8 mouse cellular contexts compared by ENCODE assay signal in the genomic region with DNA sequence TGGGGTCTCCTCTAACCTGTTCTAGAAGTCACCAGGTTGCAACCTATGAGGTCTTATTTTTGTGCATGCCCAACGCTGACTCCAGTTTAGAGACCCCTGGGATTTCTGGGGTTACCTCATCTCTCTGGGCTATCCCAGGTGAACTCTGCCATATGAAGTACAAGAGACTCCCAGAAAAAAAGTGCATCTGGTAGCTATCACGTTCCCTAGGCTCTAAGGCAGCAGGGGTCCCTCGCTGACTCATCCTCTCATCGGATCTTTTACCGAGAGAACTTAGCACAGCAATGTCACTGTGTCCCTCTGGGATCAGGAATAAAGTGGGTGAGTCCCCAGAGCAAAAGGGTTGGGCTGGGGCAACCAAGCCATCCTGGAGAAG. TPM values are rescaled to one million over a fixed set of nuclear protein-coding genes. Genes with fewer than 3 reads are reported as not detected.
DNase-seq lines count a peak whose midpoint lies in the region; ATAC-seq and TF ChIP-seq lines count a peak whose summit lies in the region.

No protein-coding gene starts in this region.

- no peaks in the 10 kb centered on the region for H3K36me3 ChIP-seq in erythroblast, embryonic 14.5 days (ENCODE audit: control insufficient read depth)
- no peaks in the 10 kb centered on the region for H3K36me3 ChIP-seq in spleen, adult 2 months (ENCODE audit: control insufficient read depth, insufficient read depth, low read length)
- no peaks in the 10 kb centered on the region for H3K36me3 ChIP-seq in limb, embryonic 14.5 days (ENCODE audit: control insufficient read depth, insufficient read depth, low read length)
- H3K36me3 ChIP-seq in stomach, embryonic 15.5 days: no peaks in the 10 kb centered on the region

- no peak for DNase-seq in spleen, adult 2 months (ENCODE audit: low read depth in 1 of 2, low spot score in 2 of 2)
- DNase-seq in spleen, adult 12 weeks (ENCODE audit: low spot score): no peak
- no peak for DNase-seq in limb, embryonic 14.5 days (ENCODE audit: low spot score)
- no peak for DNase-seq in thymus, postnatal 14 days
- no peak for DNase-seq in cerebellum, postnatal 25 days

- H3K9me3 ChIP-seq in erythroblast, embryonic 14.5 days (ENCODE audit: control insufficient read depth, low read length): no peaks in the 10 kb centered on the region
- H3K9me3 ChIP-seq in limb, embryonic 14.5 days (ENCODE audit: control insufficient read depth, low read length): no peaks in the 10 kb centered on the region
- H3K9me3 ChIP-seq in stomach, embryonic 15.5 days: no peaks in the 10 kb centered on the region

- no peak for ATAC-seq in erythroblast, adult 5-6 weeks (replicated peaks; ENCODE audit: low FRiP score, poor library complexity, severe bottlenecking)
- ATAC-seq in limb, embryonic 14.5 days (ENCODE audit: low FRiP score, low read depth): no peak
- no peak for ATAC-seq in stomach, embryonic 15.5 days (ENCODE audit: insufficient read depth, low FRiP score, low read depth)

- no peak for TF ChIP-seq CTCF in spleen, adult 2 months (IDR thresholded peaks at IDR 0.05; ENCODE audit: extremely low read depth, insufficient read depth, insufficient read length, insufficient replicate concordance)

- 14% methylated on average over 5 of the region's 5 CpGs for WGBS in spleen, adult 2 months
- 9% methylated on average over 5 of the region's 5 CpGs for WGBS in limb, embryonic 14.5 days
- WGBS in stomach, embryonic 15.5 days: 12% methylated on average over 5 of the region's 5 CpGs

- peak overlapping the region; percentile 85 for H3K9ac ChIP-seq in limb, embryonic 14.5 days (ENCODE audit: low read depth, low read length, severe bottlenecking)
- peak overlapping the region; percentile 70 for H3K9ac ChIP-seq in stomach, embryonic 15.5 days

- TF ChIP-seq POLR2A in spleen, adult 2 months (IDR thresholded peaks at IDR 0.05; ENCODE audit: low read depth, low read length): no peak
- TF ChIP-seq POLR2A in limb, embryonic 14.5 days (IDR thresholded peaks at IDR 0.05; ENCODE audit: borderline replicate concordance, extremely low read depth, insufficient read depth, insufficient read length): no peak

- peak overlapping the region; percentile 68 for H3K4me3 ChIP-seq in erythroblast, embryonic 14.5 days (replicated peaks)
- H3K4me3 ChIP-seq in spleen, adult 2 months (ENCODE audit: extremely low read depth, insufficient read depth, insufficient read length): peak overlapping the region; percentile 66
- peak overlapping the region; percentile 91 for H3K4me3 ChIP-seq in limb, embryonic 14.5 days (replicated peaks; ENCODE audit: low read length)
- H3K4me3 ChIP-seq in stomach, embryonic 15.5 days (replicated peaks): peak overlapping the region; percentile 73

- H3K4me1 ChIP-seq in erythroblast, embryonic 14.5 days (ENCODE audit: control insufficient read depth): peaks cover 20% of the 10 kb centered on the region
- H3K4me1 ChIP-seq in spleen, adult 2 months (ENCODE audit: control insufficient read depth, insufficient read depth, insufficient read length): peaks cover 24% of the 10 kb centered on the region
- H3K4me1 ChIP-seq in limb, embryonic 14.5 days (ENCODE audit: control insufficient read depth, insufficient read depth, low read length): peaks cover 23% of the 10 kb centered on the region
- H3K4me1 ChIP-seq in stomach, embryonic 15.5 days: peaks cover 27% of the 10 kb centered on the region

- peaks cover 23% of the 10 kb centered on the region for H3K27me3 ChIP-seq in erythroblast, embryonic 14.5 days (ENCODE audit: control insufficient read depth)
- H3K27me3 ChIP-seq in spleen, adult 2 months (ENCODE audit: control insufficient read depth, insufficient read depth, low read length): no peaks in the 10 kb centered on the region
- H3K27me3 ChIP-seq in limb, embryonic 14.5 days (ENCODE audit: control insufficient read depth, insufficient read depth, low read length): no peaks in the 10 kb centered on the region
- no peaks in the 10 kb centered on the region for H3K27me3 ChIP-seq in stomach, embryonic 15.5 days (replicated peaks)

- H3K4me2 ChIP-seq in limb, embryonic 14.5 days (replicated peaks; ENCODE audit: low read depth, low read length, severe bottlenecking): peak overlapping the region; percentile 55
- H3K4me2 ChIP-seq in stomach, embryonic 15.5 days: peak overlapping the region; percentile 75

- peak overlapping the region; percentile 65; the same call in 1 of the 2 replicates for H3K27ac ChIP-seq in spleen, adult 2 months (ENCODE audit: insufficient read depth, low read length)
- H3K27ac ChIP-seq in limb, embryonic 14.5 days (replicated peaks; ENCODE audit: low read depth, low read length): no peak overlapping the region
- H3K27ac ChIP-seq in stomach, embryonic 15.5 days: peak overlapping the region; percentile 67

RNA-seq across cellular contexts. Expression of gene Card19, which starts 0.7 kb away (rescaled TPM):
- 0.32 and 0.67 TPM in 2 replicates for polyA plus RNA-seq in erythroblast, embryonic 14.5 days (2012)
- total RNA-seq in erythroblast, adult 5-6 weeks (2015; ENCODE audit: low replicate concordance): 13.1 and 22.8 TPM in 2 replicates
- total RNA-seq in erythroblast, adult 5-6 weeks (2017; ENCODE audit: low replicate concordance): 8.2 and 8.9 TPM in 2 replicates
- polyA plus RNA-seq in spleen, adult 2 months (2012; rRNA removed): 79.4 and 106 TPM in 2 replicates
- 71.3 and 93.1 TPM in 2 replicates for polyA plus RNA-seq in limb, embryonic 14.5 days (2012; rRNA removed)
- polyA plus RNA-seq in limb, embryonic 14.5 days (2014; fragmentation: Nextera tagmentation; extraction: Ambion mirVana): 67.1 and 71.4 TPM in 2 replicates
- 50.5 and 52.4 TPM in 2 replicates for polyA plus RNA-seq in stomach, embryonic 15.5 days (2015; fragmentation: Nextera tagmentation; extraction: Ambion mirVana)

RNA-seq across cellular contexts. Expression of gene Ninj1, which starts 27.8 kb away (rescaled TPM):
- 1.8 and 1.9 TPM in 2 replicates for polyA plus RNA-seq in erythroblast, embryonic 14.5 days (2012)
- total RNA-seq in erythroblast, adult 5-6 weeks (2015; ENCODE audit: low replicate concordance): 18.3 and 22.2 TPM in 2 replicates
- 6.4 and 13.3 TPM in 2 replicates for total RNA-seq in erythroblast, adult 5-6 weeks (2017; ENCODE audit: low replicate concordance)
- 234 and 343 TPM in 2 replicates for polyA plus RNA-seq in spleen, adult 2 months (2012; rRNA removed)
- polyA plus RNA-seq in limb, embryonic 14.5 days (2012; rRNA removed): 67.4 and 81.1 TPM in 2 replicates
- polyA plus RNA-seq in limb, embryonic 14.5 days (2014; fragmentation: Nextera tagmentation; extraction: Ambion mirVana): 60.2 and 61.5 TPM in 2 replicates
- 52.5 and 54.3 TPM in 2 replicates for polyA plus RNA-seq in stomach, embryonic 15.5 days (2015; fragmentation: Nextera tagmentation; extraction: Ambion mirVana)

RNA-seq across cellular contexts. Expression of gene Susd3, which starts 33.4 kb away (rescaled TPM):
- polyA plus RNA-seq in erythroblast, embryonic 14.5 days (2012): 0.05 and 0.08 TPM in 2 replicates
- 1.5 and 2.5 TPM in 2 replicates for total RNA-seq in erythroblast, adult 5-6 weeks (2015; ENCODE audit: low replicate concordance)
- 1.1 and 5.2 TPM in 2 replicates for total RNA-seq in erythroblast, adult 5-6 weeks (2017; ENCODE audit: low replicate concordance)
- polyA plus RNA-seq in spleen, adult 2 months (2012; rRNA removed): 49.7 and 58.1 TPM in 2 replicates
- 2.1 and 2.6 TPM in 2 replicates for polyA plus RNA-seq in limb, embryonic 14.5 days (2012; rRNA removed)
- 2.2 and 2.8 TPM in 2 replicates for polyA plus RNA-seq in limb, embryonic 14.5 days (2014; fragmentation: Nextera tagmentation; extraction: Ambion mirVana)
- 1.5 and 2.3 TPM in 2 replicates for polyA plus RNA-seq in stomach, embryonic 15.5 days (2015; fragmentation: Nextera tagmentation; extraction: Ambion mirVana)

Comparison
In these comparisons a context has a peak if more than half of its experiments do, and no peak if none do; other contexts are left out.
1. RNA of gene Card19, which starts 0.7 kb away (polyA plus RNA-seq): 79.4 to 106 TPM in spleen, adult 2 months, 67.1 to 93.1 TPM in limb, embryonic 14.5 days and 50.5 to 52.4 TPM in stomach, embryonic 15.5 days; 0.32 to 0.67 TPM in erythroblast, embryonic 14.5 days; every median in the first group is over 10 times any median in the second.
2. RNA of gene Ninj1, which starts 27.8 kb away (polyA plus RNA-seq): 234 to 343 TPM in spleen, adult 2 months, 60.2 to 81.1 TPM in limb, embryonic 14.5 days and 52.5 to 54.3 TPM in stomach, embryonic 15.5 days; 1.8 to 1.9 TPM in erythroblast, embryonic 14.5 days; every median in the first group is over 10 times any median in the second.
3. RNA of gene Susd3, which starts 33.4 kb away (polyA plus RNA-seq): 49.7 to 58.1 TPM in spleen, adult 2 months; 2.1 to 2.8 TPM in limb, embryonic 14.5 days, 1.5 to 2.3 TPM in stomach, embryonic 15.5 days and 0.05 to 0.08 TPM in erythroblast, embryonic 14.5 days; every median in the first group is over 10 times any median in the second.
4. Peak in every context shown above with its lines, with median percentiles within 50 percentile points of each other: H3K4me3 ChIP-seq.